ENCODE assay signal across 25 mouse cellular contexts in genomic region chr6:113564557-113564956, GRCm38 (mm10). TPM values are rescaled to one million over a fixed set of nuclear protein-coding genes. Genes with fewer than 3 reads are reported as not detected.
DNase-seq lines count a peak whose midpoint lies in the region; ATAC-seq lines count a peak whose summit lies in the region.
"Had no signal": no experiment of that assay in that cellular context is flagged by ENCODE, and none has a peak within 500 bp of the region (broad histone marks: within the 10 kb centered on the region; RNA-seq: fewer than 3 reads in every experiment).

No protein-coding gene starts in this region.

- no peak overlapping the region for H3K4me3 ChIP-seq in embryonic facial prominence, embryonic 14.5 days (ENCODE audit: low read depth, low read length)
- H3K4me3 ChIP-seq in embryonic facial prominence, embryonic 10.5 days, result no peak overlapping the region
- no peak overlapping the region for H3K4me3 ChIP-seq in kidney, embryonic 14.5 days (ENCODE audit: low read length)
- no peak overlapping the region for H3K4me3 ChIP-seq in liver, embryonic 11.5 days (ENCODE audit: low read depth, low read length)
- H3K4me3 ChIP-seq: heart, embryonic 12.5 days; hindbrain, embryonic 13.5 days; lung, embryonic 15.5 days; midbrain, embryonic 10.5 days had no signal

- no peaks in the 10 kb centered on the region for H3K9me3 ChIP-seq in embryonic facial prominence, embryonic 14.5 days (ENCODE audit: control insufficient read depth, low read length)
- no peaks in the 10 kb centered on the region for H3K9me3 ChIP-seq in embryonic facial prominence, embryonic 10.5 days
- no peaks in the 10 kb centered on the region for H3K9me3 ChIP-seq in kidney, embryonic 14.5 days (ENCODE audit: control insufficient read depth, low read length)
- H3K9me3 ChIP-seq in liver, embryonic 11.5 days (ENCODE audit: control insufficient read depth, low read length), result no peaks in the 10 kb centered on the region
- H3K9me3 ChIP-seq: heart, embryonic 12.5 days; hindbrain, embryonic 13.5 days; lung, embryonic 15.5 days; midbrain, embryonic 10.5 days had no signal

- no peaks in the 10 kb centered on the region for H3K27me3 ChIP-seq in embryonic facial prominence, embryonic 14.5 days (replicated peaks; ENCODE audit: control insufficient read depth, insufficient read depth, low read length)
- no peaks in the 10 kb centered on the region for H3K27me3 ChIP-seq in embryonic facial prominence, embryonic 10.5 days (replicated peaks; ENCODE audit: low read depth, poor library complexity, severe bottlenecking)
- H3K27me3 ChIP-seq in kidney, embryonic 14.5 days (ENCODE audit: control insufficient read depth, insufficient read depth, low read length), result no peaks in the 10 kb centered on the region
- no peaks in the 10 kb centered on the region for H3K27me3 ChIP-seq in liver, embryonic 11.5 days (replicated peaks; ENCODE audit: control insufficient read depth, insufficient read depth, low read length)
- H3K27me3 ChIP-seq: heart, embryonic 12.5 days; hindbrain, embryonic 13.5 days; lung, embryonic 15.5 days had no signal

- H3K9ac ChIP-seq in embryonic facial prominence, embryonic 14.5 days (ENCODE audit: low read depth, low read length), result no peak overlapping the region
- no peak overlapping the region for H3K9ac ChIP-seq in kidney, embryonic 14.5 days (ENCODE audit: low read depth, low read length)
- no peak overlapping the region for H3K9ac ChIP-seq in liver, embryonic 11.5 days (ENCODE audit: low read depth, low read length)
- H3K9ac ChIP-seq: heart, embryonic 12.5 days; hindbrain, embryonic 13.5 days; lung, embryonic 15.5 days had no signal

- no peak overlapping the region for H3K4me2 ChIP-seq in embryonic facial prominence, embryonic 14.5 days (ENCODE audit: low read depth, low read length)
- no peak overlapping the region for H3K4me2 ChIP-seq in kidney, embryonic 14.5 days (replicated peaks; ENCODE audit: low read depth, low read length)
- no peak overlapping the region for H3K4me2 ChIP-seq in liver, embryonic 11.5 days
- H3K4me2 ChIP-seq: heart, embryonic 12.5 days; hindbrain, embryonic 13.5 days; lung, embryonic 15.5 days had no signal

- no peak for ATAC-seq in embryonic facial prominence, embryonic 14.5 days (ENCODE audit: low read depth)
- ATAC-seq in kidney, embryonic 14.5 days (ENCODE audit: low FRiP score, low TSS enrichment), result no peak
- ATAC-seq in liver, embryonic 11.5 days (replicated peaks; ENCODE audit: low FRiP score), result no peak
- ATAC-seq: CD4-positive, CD25-positive, alpha-beta regulatory T cell, adult 4 months; inflammation-experienced regulatory T-cells, adult 6 months had no signal

- H3K4me1 ChIP-seq in embryonic facial prominence, embryonic 14.5 days (ENCODE audit: control insufficient read depth, insufficient read depth, low read length), result no peaks in the 10 kb centered on the region
- H3K4me1 ChIP-seq in embryonic facial prominence, embryonic 10.5 days, result no peaks in the 10 kb centered on the region
- H3K4me1 ChIP-seq in kidney, embryonic 14.5 days (ENCODE audit: control insufficient read depth, insufficient read depth, low read length), result no peaks in the 10 kb centered on the region
- H3K4me1 ChIP-seq in liver, embryonic 11.5 days (replicated peaks; ENCODE audit: control insufficient read depth, insufficient read depth, low read length), result no peaks in the 10 kb centered on the region
- H3K4me1 ChIP-seq: heart, embryonic 12.5 days; hindbrain, embryonic 13.5 days; lung, embryonic 15.5 days; midbrain, embryonic 10.5 days had no signal

- DNase-seq in embryonic facial prominence, embryonic 14.5 days (ENCODE audit: low spot score), result peak; percentile 7
- no peak for DNase-seq in embryonic facial prominence, embryonic 10.5 days (ENCODE audit: low spot score)
- DNase-seq in kidney, postnatal 14 days, result peak; percentile 41
- peak; percentile 22 for DNase-seq in 3T3-L1 (ENCODE audit: low read depth, low spot score)
- peak; percentile 5 for DNase-seq in lung, postnatal 14 days
- no peak for DNase-seq in urinary bladder, postnatal 10 days (ENCODE audit: low spot score)
- no peak for DNase-seq in liver, embryonic 11.5 days (ENCODE audit: low spot score)
- DNase-seq: adrenal gland, postnatal 25 days; cerebellum, adult 11-12 months; cerebellum, postnatal 25 days; embryo, embryonic 11 days; layer of hippocampus, postnatal 36 days; retina, postnatal 1 day had no signal

- peaks cover 12% of the 10 kb centered on the region; the same call in 1 of the 2 replicates for H3K36me3 ChIP-seq in embryonic facial prominence, embryonic 14.5 days (ENCODE audit: control insufficient read depth, insufficient read depth, low read length)
- H3K36me3 ChIP-seq in embryonic facial prominence, embryonic 10.5 days (replicated peaks), result peaks cover 92% of the 10 kb centered on the region
- peaks cover 38% of the 10 kb centered on the region; the same call in 1 of the 2 replicates for H3K36me3 ChIP-seq in kidney, embryonic 14.5 days (ENCODE audit: control insufficient read depth, insufficient read depth, low read length)
- H3K36me3 ChIP-seq in liver, embryonic 11.5 days (ENCODE audit: control insufficient read depth, insufficient read depth, low read length), result peaks cover 8% of the 10 kb centered on the region
- H3K36me3 ChIP-seq: hindbrain, embryonic 13.5 days had no signal

- H3K27ac ChIP-seq in embryonic facial prominence, embryonic 14.5 days (replicated peaks; ENCODE audit: low read depth, low read length), result no peak overlapping the region
- H3K27ac ChIP-seq in embryonic facial prominence, embryonic 10.5 days (replicated peaks), result no peak overlapping the region
- H3K27ac ChIP-seq in kidney, embryonic 14.5 days (ENCODE audit: low read depth, low read length), result no peak overlapping the region
- H3K27ac ChIP-seq in liver, embryonic 11.5 days (ENCODE audit: low read depth, low read length), result no peak overlapping the region
- H3K27ac ChIP-seq: hindbrain, embryonic 13.5 days; lung, embryonic 15.5 days; midbrain, embryonic 10.5 days had no signal

- WGBS in embryonic facial prominence, embryonic 14.5 days, result 69% methylated on average over 1 of the region's 1 CpGs
- WGBS in embryonic facial prominence, embryonic 10.5 days, result 93% methylated on average over 1 of the region's 1 CpGs
- 77% methylated on average over 1 of the region's 1 CpGs for WGBS in kidney, embryonic 14.5 days
- WGBS in liver, embryonic 11.5 days, result 95% methylated on average over 1 of the region's 1 CpGs

RNA-seq across cellular contexts. Expression of gene Fancd2, which starts 33.1 kb away (rescaled TPM):
- 7.5 and 7.8 TPM in 2 replicates for polyA plus RNA-seq in embryonic facial prominence, embryonic 14.5 days (2014; fragmentation: Nextera tagmentation; extraction: Ambion mirVana)
- polyA plus RNA-seq in embryonic facial prominence, embryonic 10.5 days (2016; fragmentation: Nextera tagmentation; extraction: Ambion mirVana), result 19.7 and 21.4 TPM in 2 replicates
- 12.0 and 16.1 TPM in 2 replicates for polyA plus RNA-seq in kidney, embryonic 14.5 days (2014; fragmentation: Nextera tagmentation; extraction: Ambion mirVana)
- 19.1 and 22.7 TPM in 2 replicates for polyA plus RNA-seq in liver, embryonic 11.5 days (2014; fragmentation: Nextera tagmentation; extraction: Ambion mirVana)

RNA-seq across cellular contexts. Expression of gene Emc3, which starts 33.1 kb away (rescaled TPM):
- 96.7 and 103 TPM in 2 replicates for polyA plus RNA-seq in embryonic facial prominence, embryonic 14.5 days (2014; fragmentation: Nextera tagmentation; extraction: Ambion mirVana)
- 67.0 and 74.3 TPM in 2 replicates for polyA plus RNA-seq in embryonic facial prominence, embryonic 10.5 days (2016; fragmentation: Nextera tagmentation; extraction: Ambion mirVana)
- polyA plus RNA-seq in kidney, embryonic 14.5 days (2014; fragmentation: Nextera tagmentation; extraction: Ambion mirVana), result 81.3 and 98.0 TPM in 2 replicates
- 70.8 and 75.8 TPM in 2 replicates for polyA plus RNA-seq in liver, embryonic 11.5 days (2014; fragmentation: Nextera tagmentation; extraction: Ambion mirVana)

RNA-seq across cellular contexts. Expression of gene Fancd2os, which starts 36.0 kb away (rescaled TPM):
- polyA plus RNA-seq in embryonic facial prominence, embryonic 14.5 days (2014; fragmentation: Nextera tagmentation; extraction: Ambion mirVana), result not detected in 2 replicates
- polyA plus RNA-seq in embryonic facial prominence, embryonic 10.5 days (2016; fragmentation: Nextera tagmentation; extraction: Ambion mirVana), result 0.22 TPM in 1 of 2 replicates, not detected in the other
- 0.28 and 1.0 TPM in 2 replicates for polyA plus RNA-seq in kidney, embryonic 14.5 days (2014; fragmentation: Nextera tagmentation; extraction: Ambion mirVana)
- polyA plus RNA-seq in liver, embryonic 11.5 days (2014; fragmentation: Nextera tagmentation; extraction: Ambion mirVana), result 0.18 TPM in 2 replicates
- polyA plus RNA-seq: CD4-positive, CD25-positive, alpha-beta regulatory T cell, adult 4 months; forebrain, embryonic 11.5 days; gonadal fat pad, adult 2 months; heart, embryonic 12.5 days; inflammation-experienced regulatory T-cells, adult 6 months; liver, adult 2 months; lung, embryonic 15.5 days; neural tube, embryonic 11.5 days; urinary bladder, adult 2 months had no signal

RNA-seq across cellular contexts. Expression of gene Brk1, which starts 40.0 kb away (rescaled TPM):
- 233 and 249 TPM in 2 replicates for polyA plus RNA-seq in embryonic facial prominence, embryonic 14.5 days (2014; fragmentation: Nextera tagmentation; extraction: Ambion mirVana)
- polyA plus RNA-seq in embryonic facial prominence, embryonic 10.5 days (2016; fragmentation: Nextera tagmentation; extraction: Ambion mirVana), result 200 and 208 TPM in 2 replicates
- polyA plus RNA-seq in kidney, embryonic 14.5 days (2014; fragmentation: Nextera tagmentation; extraction: Ambion mirVana), result 233 and 273 TPM in 2 replicates
- 166 and 173 TPM in 2 replicates for polyA plus RNA-seq in liver, embryonic 11.5 days (2014; fragmentation: Nextera tagmentation; extraction: Ambion mirVana)

RNA-seq across cellular contexts. Expression of gene Vhl, which starts 59.2 kb away (rescaled TPM):
- polyA plus RNA-seq in embryonic facial prominence, embryonic 14.5 days (2014; fragmentation: Nextera tagmentation; extraction: Ambion mirVana), result 48.7 and 53.0 TPM in 2 replicates
- 41.9 and 44.8 TPM in 2 replicates for polyA plus RNA-seq in embryonic facial prominence, embryonic 10.5 days (2016; fragmentation: Nextera tagmentation; extraction: Ambion mirVana)
- polyA plus RNA-seq in kidney, embryonic 14.5 days (2014; fragmentation: Nextera tagmentation; extraction: Ambion mirVana), result 25.9 and 40.7 TPM in 2 replicates
- 24.8 and 29.5 TPM in 2 replicates for polyA plus RNA-seq in liver, embryonic 11.5 days (2014; fragmentation: Nextera tagmentation; extraction: Ambion mirVana)

Comparison
In these comparisons a context has a peak if more than half of its experiments do, and no peak if none do; other contexts are left out.
1. DNase-seq: peak in embryonic facial prominence, embryonic 14.5 days (single experiment), kidney, postnatal 14 days (single experiment), 3T3-L1 (single experiment) and lung, postnatal 14 days (single experiment); none in embryonic facial prominence, embryonic 10.5 days (single experiment), urinary bladder, postnatal 10 days (single experiment) and liver, embryonic 11.5 days (single experiment).